Mouse (Mus musculus) right cerebral cortex, postnatal 25 days (tissue): Measurements from ENCODE around the gene Hsp90b1.
"Not testable (repeated sequence)": the region's sequence is repeated elsewhere in the genome, so short reads cannot be mapped to it uniquely, and the experiment has no call there.

ENCODE experiments used
- DNase-seq: peaks from one replicate; pipeline ENCODE4 v3.0.0; 2022

The Hsp90b1 gene

GRCm38 (mm10) chr10:86705318-86705921 lies at the start of gene Hsp90b1, which contains the start of gene Ttc41:
Hsp90b1 (minus strand) TSS chr10:86705509.
Ttc41 (plus strand) TSS chr10:86705811.
- peak; percentile 100 for DNase-seq

GRCm38 (mm10) chr10:86744306-86744705 lies 39.0 kb upstream of the Hsp90b1 start:
- no peak for DNase-seq

GRCm38 (mm10) chr10:86742918-86743317 lies 37.6 kb upstream of the Hsp90b1 start:
- no peak for DNase-seq

- DNase-seq, result no peak
Measured at GRCm38 (mm10) chr10:86735036-86735435, 29.7 kb upstream of the Hsp90b1 start.

- DNase-seq, result no peak
Measured at GRCm38 (mm10) chr10:86731500-86731863, 26.2 kb upstream of the Hsp90b1 start.

GRCm38 (mm10) chr10:86730823-86731499 lies 25.7 kb upstream of the Hsp90b1 start:
- peak; percentile 69 for DNase-seq

GRCm38 (mm10) chr10:86728176-86728575 lies 22.9 kb upstream of the Hsp90b1 start:
- no peak for DNase-seq

GRCm38 (mm10) chr10:86727548-86727980 lies 22.3 kb upstream of the Hsp90b1 start:
- peak; percentile 32 for DNase-seq

- no peak for DNase-seq
Measured at GRCm38 (mm10) chr10:86712156-86712555, 6.8 kb upstream of the Hsp90b1 start.

- DNase-seq, result no peak
Measured at GRCm38 (mm10) chr10:86707134-86707533, 1.8 kb upstream of the Hsp90b1 start.

GRCm38 (mm10) chr10:86705922-86706752 lies 828 bp upstream of the Hsp90b1 start:
- DNase-seq, result peak; percentile 86

- DNase-seq, result no peak
Measured at GRCm38 (mm10) chr10:86704589-86705191, 619 bp downstream of the Hsp90b1 start.

- no peak for DNase-seq
Measured at GRCm38 (mm10) chr10:86704141-86704540, 1.2 kb downstream of the Hsp90b1 start.

- DNase-seq, result no peak
Measured at GRCm38 (mm10) chr10:86703375-86703774, 1.9 kb downstream of the Hsp90b1 start.

- DNase-seq, result no peak
Measured at GRCm38 (mm10) chr10:86702312-86702920, 2.9 kb downstream of the Hsp90b1 start.

- DNase-seq, result no peak
Measured at GRCm38 (mm10) chr10:86700973-86701372, 4.3 kb downstream of the Hsp90b1 start.

GRCm38 (mm10) chr10:86700251-86700650 lies 5.1 kb downstream of the Hsp90b1 start:
- DNase-seq, result no peak

- DNase-seq, result not testable (repeated sequence)
Measured at GRCm38 (mm10) chr10:86686017-86686360, 19.3 kb downstream of the Hsp90b1 start.

GRCm38 (mm10) chr10:86685179-86686016 lies 19.9 kb downstream of the Hsp90b1 start:
- DNase-seq, result peak; percentile 81

- not testable (repeated sequence) for DNase-seq
Measured at GRCm38 (mm10) chr10:86684797-86685178, 20.5 kb downstream of the Hsp90b1 start.

- DNase-seq, result not testable (repeated sequence)
Measured at GRCm38 (mm10) chr10:86670550-86670949, 34.8 kb downstream of the Hsp90b1 start.
